Mouse (Mus musculus): Measurements from ENCODE around the gene Pde6h. TPM values are rescaled to one million over a fixed set of nuclear protein-coding genes. Genes with fewer than 3 reads are reported as not detected.

The Pde6h gene
- polyA plus RNA-seq, 1 experiment from 2014 or later = not detected

GRCm38 (mm10) chr6:136936361-136936760, 12.7 kb downstream of the Pde6h start:
- H3K27ac ChIP-seq = no peak overlapping the region
- no peaks in the 10 kb centered on the region for H3K27me3 ChIP-seq
- H3K4me2 ChIP-seq (replicated peaks) = no peak overlapping the region
- no peak for ATAC-seq (ENCODE audit: low FRiP score)
- no peaks in the 10 kb centered on the region for H3K36me3 ChIP-seq
- 84% methylated on average over 9 of the region's 9 CpGs for WGBS
- H3K4me3 ChIP-seq = no peak overlapping the region
- H3K9ac ChIP-seq = no peak overlapping the region
- no peaks in the 10 kb centered on the region for H3K9me3 ChIP-seq (replicated peaks)
- no peaks in the 10 kb centered on the region for H3K4me1 ChIP-seq

- no peak for ATAC-seq (ENCODE audit: low FRiP score)
- Histone ChIP-seq H3K36me3 (no peaks in the 10 kb centered on the region), H3K4me3 (no peak overlapping the region), H3K27me3 (no peaks in the 10 kb centered on the region), H3K4me2 (replicated peaks) (no peak overlapping the region), H3K4me1 (0 out of 2 replicates have a peak, but pooled peaks cover 2% of the 10 kb centered on the region), H3K9ac (no peak overlapping the region), H3K9me3 (replicated peaks) (no peaks in the 10 kb centered on the region), H3K27ac (no peak overlapping the region)
- WGBS = 82% methylated on average over 3 of the region's 3 CpGs
These were observed 13.5 kb downstream of the Pde6h start for GRCm38 (mm10) chr6:136937117-136937516.

GRCm38 (mm10) chr6:136938331-136939126, 14.9 kb downstream of the Pde6h start:
- no peak for ATAC-seq (ENCODE audit: low FRiP score)
- no peaks in the 10 kb centered on the region for H3K9me3 ChIP-seq (replicated peaks)
- WGBS = 79% methylated on average over 18 of the region's 18 CpGs
- H3K9ac ChIP-seq = no peak overlapping the region
- H3K4me2 ChIP-seq (replicated peaks) = no peak overlapping the region
- H3K36me3 ChIP-seq = no peaks in the 10 kb centered on the region
- no peak overlapping the region for H3K27ac ChIP-seq
- no peaks in the 10 kb centered on the region for H3K27me3 ChIP-seq
- H3K4me1 ChIP-seq = 0 out of 2 replicates have a peak, but pooled peaks cover 2% of the 10 kb centered on the region
- no peak overlapping the region for H3K4me3 ChIP-seq

GRCm38 (mm10) chr6:136939326-136940187, 15.9 kb downstream of the Pde6h start:
- WGBS = 77% methylated on average over 14 of the region's 14 CpGs
- Histone ChIP-seq H3K36me3 (no peaks in the 10 kb centered on the region), H3K4me1 (0 out of 2 replicates have a peak, but pooled peaks cover 2% of the 10 kb centered on the region), H3K4me2 (replicated peaks) (no peak overlapping the region), H3K9ac (no peak overlapping the region), H3K9me3 (replicated peaks) (no peaks in the 10 kb centered on the region), H3K4me3 (no peak overlapping the region), H3K27ac (no peak overlapping the region), H3K27me3 (no peaks in the 10 kb centered on the region)
- ATAC-seq (ENCODE audit: low FRiP score) = no peak

GRCm38 (mm10) chr6:136940188-136940960, 16.7 kb downstream of the Pde6h start:
- 81% methylated on average over 11 of the region's 11 CpGs for WGBS
- no peak for ATAC-seq (ENCODE audit: low FRiP score)
- H3K27ac ChIP-seq = 0 out of 2 replicates have a peak overlapping the region, but pooled peaks have one; percentile 48

GRCm38 (mm10) chr6:136941051-136942021, 17.7 kb downstream of the Pde6h start, which contains the start of gene Arhgdib:
TSS of gene Arhgdib (minus strand) at chr6:136941899.
- H3K27ac ChIP-seq = peak within 1 kb of the TSS; percentile 48
- 57% methylated on average over 12 of the region's 12 CpGs for WGBS
- no peak for ATAC-seq (ENCODE audit: low FRiP score)
- H3K9ac ChIP-seq = no peak within 1 kb of the TSS
- H3K4me1 ChIP-seq = 0 out of 2 replicates have a peak, but pooled peaks cover 2% of the 10 kb centered on the region
- no peaks in the 10 kb centered on the region for H3K27me3 ChIP-seq
- H3K4me3 ChIP-seq = no peak within 1 kb of the TSS
- no peaks in the 10 kb centered on the region for H3K9me3 ChIP-seq (replicated peaks)
- 0 out of 2 replicates have a peak within 1 kb of the TSS, but pooled peaks have one; percentile 8 for H3K4me2 ChIP-seq (replicated peaks)
- H3K36me3 ChIP-seq = no peaks in the 10 kb centered on the region

More at GRCm38 (mm10) chr6:136940188-136940960, 16.7 kb downstream of the Pde6h start:
- Histone ChIP-seq H3K4me1 (0 out of 2 replicates have a peak, but pooled peaks cover 2% of the 10 kb centered on the region), H3K4me2 (replicated peaks) (no peak overlapping the region), H3K9ac (no peak overlapping the region), H3K9me3 (replicated peaks) (no peaks in the 10 kb centered on the region), H3K36me3 (no peaks in the 10 kb centered on the region), H3K4me3 (no peak overlapping the region), H3K27me3 (no peaks in the 10 kb centered on the region)

GRCm38 (mm10) chr6:136942280-136942679, 18.6 kb downstream of the Pde6h start:
- WGBS = 82% methylated on average over 9 of the region's 9 CpGs

GRCm38 (mm10) chr6:136943392-136943791, 19.8 kb downstream of the Pde6h start:
- no peak overlapping the region for H3K27ac ChIP-seq
- no peak overlapping the region for H3K9ac ChIP-seq
- H3K4me3 ChIP-seq = no peak overlapping the region

More at GRCm38 (mm10) chr6:136942280-136942679, 18.6 kb downstream of the Pde6h start:
- no peak for ATAC-seq (ENCODE audit: low FRiP score)
- no peaks in the 10 kb centered on the region for H3K27me3 ChIP-seq
- no peak overlapping the region for H3K9ac ChIP-seq
- no peak overlapping the region for H3K4me3 ChIP-seq
- no peak overlapping the region for H3K27ac ChIP-seq
- no peaks in the 10 kb centered on the region for H3K36me3 ChIP-seq
- H3K4me2 ChIP-seq (replicated peaks) = no peak overlapping the region
- no peaks in the 10 kb centered on the region for H3K9me3 ChIP-seq (replicated peaks)
- H3K4me1 ChIP-seq = peaks cover 8% of the 10 kb centered on the region; the same call in 1 of the 2 replicates

GRCm38 (mm10) chr6:136944511-136944910, 20.9 kb downstream of the Pde6h start:
- no peak overlapping the region for H3K27ac ChIP-seq
- 92% methylated on average over 8 of the region's 8 CpGs for WGBS

More at GRCm38 (mm10) chr6:136943392-136943791, 19.8 kb downstream of the Pde6h start:
- Histone ChIP-seq H3K27me3 (no peaks in the 10 kb centered on the region), H3K9me3 (replicated peaks) (no peaks in the 10 kb centered on the region), H3K4me1 (peaks cover 8% of the 10 kb centered on the region; the same call in 1 of the 2 replicates), H3K36me3 (no peaks in the 10 kb centered on the region), H3K4me2 (replicated peaks) (no peak overlapping the region)
- no peak for ATAC-seq (ENCODE audit: low FRiP score)

GRCm38 (mm10) chr6:136946241-136946640, 22.6 kb downstream of the Pde6h start:
- ATAC-seq (ENCODE audit: low FRiP score) = no peak
- H3K9ac ChIP-seq = no peak overlapping the region
- H3K27ac ChIP-seq = no peak overlapping the region
- H3K4me2 ChIP-seq (replicated peaks) = no peak overlapping the region
- H3K9me3 ChIP-seq (replicated peaks) = no peaks in the 10 kb centered on the region
- WGBS = 95% methylated on average over 5 of the region's 5 CpGs
- H3K36me3 ChIP-seq = no peaks in the 10 kb centered on the region
- H3K4me1 ChIP-seq = peaks cover 8% of the 10 kb centered on the region; the same call in 1 of the 2 replicates
- no peak overlapping the region for H3K4me3 ChIP-seq
- H3K27me3 ChIP-seq = no peaks in the 10 kb centered on the region

More at GRCm38 (mm10) chr6:136944511-136944910, 20.9 kb downstream of the Pde6h start:
- H3K9me3 ChIP-seq (replicated peaks) = no peaks in the 10 kb centered on the region
- no peak overlapping the region for H3K4me2 ChIP-seq (replicated peaks)
- no peak overlapping the region for H3K9ac ChIP-seq
- no peaks in the 10 kb centered on the region for H3K36me3 ChIP-seq
- no peak for ATAC-seq (ENCODE audit: low FRiP score)
- no peak overlapping the region for H3K4me3 ChIP-seq
- H3K27me3 ChIP-seq = no peaks in the 10 kb centered on the region
- H3K4me1 ChIP-seq = peaks cover 8% of the 10 kb centered on the region; the same call in 1 of the 2 replicates

- Histone ChIP-seq H3K4me1 (peaks cover 6% of the 10 kb centered on the region; the same call in 1 of the 2 replicates), H3K4me3 (no peak overlapping the region), H3K27me3 (no peaks in the 10 kb centered on the region), H3K9me3 (replicated peaks) (no peaks in the 10 kb centered on the region), H3K9ac (no peak overlapping the region), H3K27ac (no peak overlapping the region), H3K36me3 (no peaks in the 10 kb centered on the region), H3K4me2 (replicated peaks) (no peak overlapping the region)
- WGBS = 45% methylated on average over 8 of the region's 9 CpGs
- ATAC-seq (ENCODE audit: low FRiP score) = no peak
These were observed 23.3 kb downstream of the Pde6h start for GRCm38 (mm10) chr6:136946943-136947342.
